Mouse (Mus musculus) heart, embryonic 14.5 days (tissue): ENCODE data around the gene Ndufs2. TPM values are rescaled to one million over a fixed set of nuclear protein-coding genes. Genes with fewer than 3 reads are reported as not detected.
A peak's percentile ranks its signal among the peaks of the same experiment; 100 is the strongest.

Experiments used
- ATAC-seq: fragments of 200-750 bp; cut with Nextera tagmentation; 2 replicates; pipeline ENCODE4 v1.8.0; 2017; ENCODE audit warnings: low read depth, moderate TSS enrichment; ENCODE audit not compliant: insufficient number of reproducible peaks, insufficient read depth, low FRiP score
- H3K27ac ChIP-seq, 2 experiments: fragments of 200-500 bp in 1 of 2; fragments of 300-500 bp in 1 of 2; sonication (generic) in 1 of 2; replicated peaks in 1 of 2; 2 replicates each; pipeline ENCODE4 v1.5.1; 2012 to 2014; ENCODE audit warnings: low read depth in 2 of 2, low read length in 2 of 2, control low read depth in 1 of 2, mild to moderate bottlenecking in 1 of 2, mixed read lengths in 1 of 2; ENCODE audit not compliant: control insufficient read depth in 1 of 2, insufficient read depth in 1 of 2
- H3K27me3 ChIP-seq: fragments of 300-500 bp; sonication (generic); 2 replicates; pipeline ENCODE4 v1.6.1; 2014; ENCODE audit warnings: mild to moderate bottlenecking, low read length, control low read depth; ENCODE audit not compliant: control insufficient read depth, insufficient read depth
- H3K36me3 ChIP-seq: fragments of 300-500 bp; sonication (generic); 2 replicates; pipeline ENCODE4 v1.6.1; 2014; ENCODE audit warnings: mild to moderate bottlenecking, control low read depth, low read length, mixed read lengths; ENCODE audit not compliant: control insufficient read depth, insufficient read depth
- H3K4me1 ChIP-seq, 2 experiments: fragments of 200-500 bp in 1 of 2; fragments of 300-500 bp in 1 of 2; sonication (generic) in 1 of 2; 2 replicates each; pipeline ENCODE4 v1.6.1; 2012 to 2014; ENCODE audit warnings: low read length in 2 of 2, control low read depth in 1 of 2, mixed read lengths in 1 of 2; ENCODE audit not compliant: control insufficient read depth in 2 of 2, insufficient read depth in 2 of 2
- H3K4me2 ChIP-seq: fragments of 300-500 bp; sonication (generic); 2 replicates; pipeline ENCODE4 v1.6.1; 2014; ENCODE audit warnings: mild to moderate bottlenecking, low read length
- H3K4me3 ChIP-seq, 2 experiments: fragments of 200-500 bp in 1 of 2; fragments of 300-500 bp in 1 of 2; sonication (generic) in 1 of 2; 2 replicates each; pipeline ENCODE4 v1.5.1; 2012 to 2014; ENCODE audit warnings: low read length in 2 of 2, mild to moderate bottlenecking in 2 of 2, control low read depth in 1 of 2, low read depth in 1 of 2, moderate library complexity in 1 of 2; ENCODE audit not compliant: control insufficient read depth in 1 of 2, insufficient read depth in 1 of 2
- H3K9ac ChIP-seq: fragments of 300-500 bp; sonication (generic); 2 replicates; pipeline ENCODE4 v1.6.1; 2014; ENCODE audit warnings: mild to moderate bottlenecking, low read length
- H3K9me3 ChIP-seq: fragments of 300-500 bp; sonication (generic); 2 replicates; pipeline ENCODE4 v1.6.1; 2016; ENCODE audit warnings: low read length, control low read depth; ENCODE audit not compliant: control insufficient read depth
- WGBS: fragments of 180-500 bp; shearing (Covaris S2); extraction: QIAGEN DNeasy Blood & Tissue Kit; methylation state at CpG from one replicate; pipeline ENCODE4 v1.1.7; 2014; 5-methylcytosine and 5-hydroxymethylcytosine counted together
- polyA plus RNA-seq: library from polyadenylated mRNA; unstranded; fragments of >200 nt; fragmentation: Nextera tagmentation; extraction: Ambion mirVana; gene quantifications from 2 replicates; pipeline ENCODE4 v1.2.1, GENCODE M21; 2014

Gene Ndufs2
- polyA plus RNA-seq, 1 experiment from 2014 or later, result 541 TPM

- Histone ChIP-seq H3K9me3 (no peaks in the 10 kb centered on the region), H3K4me1 (peaks cover 0 to 4% of the 10 kb centered on the region in 2 experiments; a peak in 1 of 4 replicates), H3K4me3 (no peak overlapping the region), H3K27ac (no peak overlapping the region), H3K36me3 (peaks cover 98% of the 10 kb centered on the region), H3K4me2 (no peak overlapping the region), H3K9ac (no peak overlapping the region; the same call in 1 of the 2 replicates), H3K27me3 (no peaks in the 10 kb centered on the region)
- 73% methylated on average over 15 of the region's 15 CpGs for WGBS
- no peak for ATAC-seq
Measured at GRCm38 (mm10) chr1:171239992-171240744, 11.0 kb downstream of the Ndufs2 start.

- Histone ChIP-seq H3K27ac (no peak overlapping the region), H3K4me2 (no peak overlapping the region), H3K9me3 (no peaks in the 10 kb centered on the region), H3K4me3 (no peak overlapping the region), H3K9ac (no peak overlapping the region), H3K27me3 (no peaks in the 10 kb centered on the region), H3K36me3 (peaks cover 99% of the 10 kb centered on the region), H3K4me1 (peaks cover 3 to 4% of the 10 kb centered on the region in 2 experiments; a peak in 2 of 4 replicates)
- WGBS, result 66% methylated on average over 14 of the region's 14 CpGs
- no peak for ATAC-seq
Measured at GRCm38 (mm10) chr1:171238463-171238862, 12.7 kb downstream of the Ndufs2 start.

GRCm38 (mm10) chr1:171237438-171237837 is 13.8 kb downstream of the Ndufs2 start:
- H3K36me3 ChIP-seq, result peaks cover 89% of the 10 kb centered on the region
- 75% methylated on average over 6 of the region's 6 CpGs for WGBS
- H3K9ac ChIP-seq, result no peak overlapping the region
- H3K4me3 ChIP-seq, result no peak overlapping the region
- no peak overlapping the region for H3K27ac ChIP-seq
- no peaks in the 10 kb centered on the region for H3K27me3 ChIP-seq
- peaks cover 4 to 5% of the 10 kb centered on the region in 2 experiments; a peak in 2 of 4 replicates for H3K4me1 ChIP-seq
- no peaks in the 10 kb centered on the region for H3K9me3 ChIP-seq
- no peak overlapping the region for H3K4me2 ChIP-seq
- no peak for ATAC-seq

GRCm38 (mm10) chr1:171235791-171236190 is 15.4 kb downstream of the Ndufs2 start:
- H3K9me3 ChIP-seq, result no peaks in the 10 kb centered on the region
- H3K36me3 ChIP-seq, result peaks cover 74% of the 10 kb centered on the region
- H3K27me3 ChIP-seq, result no peaks in the 10 kb centered on the region
- H3K4me3 ChIP-seq, result no peak overlapping the region
- peaks cover 4 to 5% of the 10 kb centered on the region in 2 experiments; a peak in 2 of 4 replicates for H3K4me1 ChIP-seq
- no peak overlapping the region for H3K4me2 ChIP-seq
- H3K9ac ChIP-seq, result no peak overlapping the region
- WGBS, result 51% methylated on average over 4 of the region's 4 CpGs
- H3K27ac ChIP-seq, result no peak overlapping the region
- ATAC-seq, result no peak

DNA sequence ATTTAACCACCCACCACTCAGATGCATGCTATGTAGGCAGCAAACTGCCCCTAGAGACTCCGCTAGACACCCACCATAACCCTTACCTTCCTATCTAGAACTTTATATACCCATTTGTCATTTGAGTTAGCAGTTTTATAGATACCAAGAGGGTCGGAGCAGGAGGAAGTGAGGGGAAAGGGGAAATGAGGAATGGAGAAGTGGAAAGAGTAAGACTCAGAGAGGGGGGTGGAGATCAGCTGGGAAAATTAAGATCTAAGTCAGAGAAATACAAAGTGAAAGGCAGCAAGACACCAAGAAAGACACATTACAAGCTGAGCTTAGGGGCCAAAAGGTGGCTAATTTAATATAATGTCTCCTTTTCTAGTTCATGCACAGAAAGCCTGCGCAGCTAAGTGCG is 16.6 kb downstream of the Ndufs2 start:
- Histone ChIP-seq H3K27me3 (no peaks in the 10 kb centered on the region), H3K4me3 (no peak overlapping the region), H3K9me3 (no peaks in the 10 kb centered on the region), H3K4me2 (no peak overlapping the region), H3K9ac (0 out of 2 replicates have a peak overlapping the region, but pooled peaks have one; percentile 7), H3K36me3 (peaks cover 61% of the 10 kb centered on the region), H3K27ac (0 out of 4 replicates have a peak overlapping the region, but pooled peaks of 1 of the 2 experiments have one; percentile 14), H3K4me1 (peaks cover 4 to 5% of the 10 kb centered on the region in 2 experiments; a peak in 2 of 4 replicates)
- 86% methylated on average over 4 of the region's 4 CpGs for WGBS
- ATAC-seq, result no peak

GRCm38 (mm10) chr1:171234126-171234525 is 17.1 kb downstream of the Ndufs2 start, which contains the start of gene Fcer1g:
Gene Fcer1g, minus strand, starts transcription at chr1:171234365.
- H3K36me3 ChIP-seq, result peaks cover 57% of the 10 kb centered on the region
- 85% methylated on average over 14 of the region's 14 CpGs for WGBS
- H3K4me2 ChIP-seq, result no peak within 1 kb of the TSS
- H3K9ac ChIP-seq, result 0 out of 2 replicates have a peak within 1 kb of the TSS, but pooled peaks have one; percentile 7
- no peaks in the 10 kb centered on the region for H3K9me3 ChIP-seq
- peak within 1 kb of the TSS in 1 of 2 experiments; percentile 14; a peak in 1 of 4 replicates for H3K27ac ChIP-seq
- no peak within 1 kb of the TSS for H3K4me3 ChIP-seq
- peaks cover 4 to 5% of the 10 kb centered on the region in 2 experiments; a peak in 2 of 4 replicates for H3K4me1 ChIP-seq
- H3K27me3 ChIP-seq, result no peaks in the 10 kb centered on the region
- ATAC-seq, result no peak

- Histone ChIP-seq H3K9ac (no peak overlapping the region), H3K4me1 (peaks cover 4 to 5% of the 10 kb centered on the region in 2 experiments; a peak in 2 of 4 replicates), H3K4me3 (no peak overlapping the region), H3K27me3 (no peaks in the 10 kb centered on the region), H3K9me3 (no peaks in the 10 kb centered on the region), H3K27ac (no peak overlapping the region), H3K4me2 (no peak overlapping the region), H3K36me3 (peaks cover 46% of the 10 kb centered on the region)
- whole genome bisulfite sequencing, result 54% methylated on average over 12 of the region's 12 CpGs
- no peak for ATAC-seq
Measured at GRCm38 (mm10) chr1:171232800-171233730, 18.1 kb downstream of the Ndufs2 start.
